Mouse (Mus musculus) left cerebral cortex, postnatal 14 days (tissue): ENCODE measurements around the gene Grm7. TPM values are rescaled to one million over a fixed set of nuclear protein-coding genes. Genes with fewer than 3 reads are reported as not detected.

Experiments used
- DNase-seq, 2 experiments: peaks; one replicate each; pipeline ENCODE4 v3.0.0; 2021 to 2022; ENCODE audit warnings: low spot score in 2 of 2, mixed read lengths in 1 of 2
- intact Hi-C: fragments of 180-260 bp; cut with DNase I; formaldehyde crosslinking; loops from one replicate; pipeline ENCODE4 v1.15.1; 2025
- total RNA-seq, 2 experiments: library from RNA; stranded (reverse); gene quantifications; 2 replicates each; pipeline ENCODE4 v1.2.3; 2021

The Grm7 gene
- total RNA-seq, 2 experiments from 2014 or later: 79.0 to 85.1 TPM

- intact Hi-C loops: no loop called here
- DNase-seq: no peak
These were observed 162.1 kb downstream of the Grm7 start for GRCm38 (mm10) chr6:110807481-110807880.

GRCm38 (mm10) chr6:110812214-110812613, 166.8 kb downstream of the Grm7 start:
- intact Hi-C loops: no loop called here
- no peak for DNase-seq

GRCm38 (mm10) chr6:110818236-110818635, 172.9 kb downstream of the Grm7 start:
- DNase-seq: peak; percentile 28 to 58

GRCm38 (mm10) chr6:110868311-110868710, 222.9 kb downstream of the Grm7 start:
- intact Hi-C loops: no loop called here
- no peak for DNase-seq

More at GRCm38 (mm10) chr6:110818236-110818635, 172.9 kb downstream of the Grm7 start:
- intact Hi-C loops: no loop called here

DNA sequence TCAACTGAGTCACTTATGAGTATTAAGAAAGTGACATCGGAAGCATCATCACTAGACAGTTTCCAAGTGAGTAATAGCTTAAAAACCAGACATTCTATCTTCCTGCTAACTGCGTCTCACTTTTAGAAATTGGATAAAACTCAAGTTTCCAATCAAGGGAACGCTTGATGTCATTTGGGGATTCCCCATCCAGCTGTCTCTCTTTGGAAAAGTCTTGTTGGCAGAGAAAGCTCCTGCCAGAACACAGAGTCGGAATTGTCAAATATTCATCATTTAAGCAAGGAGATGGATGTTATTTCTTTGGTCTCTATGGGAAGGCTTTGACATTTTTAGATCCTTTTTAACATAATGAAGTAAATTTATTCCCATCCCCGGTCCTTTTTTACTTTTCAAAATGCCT, 336.6 kb downstream of the Grm7 start:
- intact Hi-C loops: no loop called here
- peak; percentile 46 to 63 for DNase-seq

- intact Hi-C loops: no loop called here
- no peak for DNase-seq
These were observed 393.7 kb downstream of the Grm7 start for GRCm38 (mm10) chr6:111039099-111039498.

DNA sequence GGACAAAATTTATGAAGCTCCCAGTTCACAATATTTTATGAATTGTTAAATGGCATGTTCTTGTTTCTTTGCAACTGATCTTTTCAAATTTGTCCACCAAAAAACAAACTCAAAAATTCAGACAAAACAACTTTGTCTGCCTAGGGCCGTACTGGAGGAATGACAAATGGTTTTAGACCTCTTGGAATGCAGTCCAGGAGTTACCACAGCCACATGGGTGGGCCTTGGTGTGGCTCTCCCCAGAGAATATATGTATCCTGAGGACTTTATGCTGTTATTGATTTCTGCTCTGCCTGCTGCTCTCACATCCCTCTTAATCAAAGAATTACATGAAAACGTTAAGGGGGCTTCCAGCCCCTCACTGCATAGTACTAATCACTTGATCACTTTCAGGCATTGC, 400.5 kb downstream of the Grm7 start:
- no peak for DNase-seq
- intact Hi-C loops: no loop called here

DNA sequence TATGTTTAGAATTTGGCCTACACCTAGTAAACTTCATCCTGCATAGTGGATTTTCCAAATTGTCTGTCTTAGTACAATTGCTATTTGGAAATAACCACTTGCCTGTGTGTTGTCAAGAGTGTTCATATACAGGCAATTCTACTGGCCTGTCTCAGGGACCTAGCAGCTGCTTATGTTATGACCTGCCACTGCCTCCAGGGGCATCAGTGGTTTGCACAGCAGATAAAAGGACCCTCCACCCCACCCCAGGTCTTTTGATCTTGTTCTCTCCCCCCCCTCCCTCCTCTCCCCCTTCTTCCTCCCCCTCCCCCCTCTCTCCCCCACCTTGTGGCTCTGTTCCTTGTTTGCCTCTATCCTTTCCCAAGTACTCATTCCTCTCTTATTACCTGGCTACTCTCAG, 403.9 kb downstream of the Grm7 start:
- intact Hi-C loops: no loop called here

GRCm38 (mm10) chr6:111054001-111054975, 408.9 kb downstream of the Grm7 start:
- peak; percentile 53 to 58 for DNase-seq
- intact Hi-C loops: no loop called here

More for the DNA sequence above, 403.9 kb downstream of the Grm7 start:
- DNase-seq: no peak

DNA sequence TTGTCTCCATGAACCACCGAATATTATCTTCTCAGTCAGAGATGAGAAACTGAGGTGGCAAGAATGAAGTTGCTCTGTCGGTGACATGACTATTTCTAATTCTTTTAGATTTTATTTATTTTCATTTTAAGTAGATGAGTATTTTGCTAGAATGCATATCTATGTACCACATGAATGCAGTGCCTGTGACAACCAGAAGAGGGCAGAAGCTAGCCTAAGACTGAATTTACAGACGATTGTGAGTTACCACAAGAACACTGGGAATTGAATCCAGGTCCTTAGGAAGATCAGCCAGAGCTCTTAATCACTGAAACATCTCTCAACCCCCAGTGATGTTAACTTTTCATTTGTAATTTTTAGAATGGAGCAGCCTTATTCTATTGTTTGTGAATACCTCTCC, 412.4 kb downstream of the Grm7 start:
- intact Hi-C loops: no loop called here
- DNase-seq: no peak

- intact Hi-C loops: no loop called here
- DNase-seq: no peak
These were observed 414.6 kb downstream of the Grm7 start for GRCm38 (mm10) chr6:111060004-111060403.

GRCm38 (mm10) chr6:111084569-111084968, 439.2 kb downstream of the Grm7 start:
- DNase-seq: no peak
- intact Hi-C loops: no loop called here

GRCm38 (mm10) chr6:111094818-111095217, 449.4 kb downstream of the Grm7 start:
- intact Hi-C loops: no loop called here
- DNase-seq: no peak

- intact Hi-C loops: no loop called here
- DNase-seq: no peak
These were observed 460.1 kb downstream of the Grm7 start for GRCm38 (mm10) chr6:111105485-111105884.

- DNase-seq: no peak
- intact Hi-C loops: no loop called here
These were observed 515.7 kb downstream of the Grm7 start for GRCm38 (mm10) chr6:111161037-111161436.

- intact Hi-C loops: no loop called here
- DNase-seq: peak; percentile 15 to 51
These were observed 550.0 kb downstream of the Grm7 start for GRCm38 (mm10) chr6:111195333-111195732.

DNA sequence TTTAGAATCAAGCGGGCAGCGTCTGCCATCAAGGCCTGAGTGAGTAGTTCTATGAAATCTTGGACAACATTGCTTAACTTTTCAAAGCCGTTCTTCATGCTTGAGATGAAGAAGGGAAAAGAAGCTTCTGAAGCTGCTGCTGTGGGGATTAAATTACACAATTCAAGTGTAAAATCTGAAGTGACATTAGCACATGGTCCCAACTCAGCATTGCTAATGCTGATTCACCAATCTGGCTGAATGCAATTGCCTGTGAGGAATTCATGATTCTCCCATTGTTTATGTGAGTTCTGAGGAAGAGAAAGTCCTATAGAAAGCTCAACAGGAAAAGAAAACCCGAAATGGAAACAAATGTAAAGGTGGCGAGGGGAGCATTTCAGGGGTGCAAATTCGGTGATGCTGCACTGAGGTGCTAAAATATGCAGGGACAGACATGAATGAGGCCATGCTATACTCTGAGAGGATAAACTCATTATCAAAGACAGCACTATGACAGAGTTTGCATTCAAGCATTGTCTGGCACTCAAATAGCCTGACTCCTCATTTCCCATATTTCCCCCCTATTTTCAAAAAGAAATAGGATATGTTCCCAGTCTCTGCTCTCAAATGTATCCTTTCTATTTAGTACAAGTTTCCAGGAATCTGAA, 575.8 kb downstream of the Grm7 start:
- intact Hi-C loops: no loop called here
- DNase-seq: no peak

GRCm38 (mm10) chr6:111255215-111255614, 609.8 kb downstream of the Grm7 start:
- intact Hi-C loops: no loop called here
- DNase-seq: no peak

DNA sequence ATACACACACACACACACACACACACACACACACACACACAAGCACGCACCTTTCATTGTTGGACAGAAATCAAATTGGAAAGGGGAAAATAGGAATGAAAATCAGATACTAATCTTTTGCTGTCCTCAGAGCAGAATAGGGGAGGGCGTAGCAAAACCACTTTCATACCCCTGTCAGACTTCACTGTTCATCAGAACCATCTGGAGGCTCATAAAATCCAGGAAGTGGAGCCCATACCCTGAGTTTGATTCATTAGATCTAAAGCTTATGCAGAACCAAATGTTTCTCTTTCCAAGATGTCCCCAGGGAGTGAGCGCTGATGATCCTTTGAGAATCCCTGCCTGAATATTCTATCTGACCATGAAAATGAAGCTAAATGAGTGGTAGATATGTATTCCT, 611.6 kb downstream of the Grm7 start:
- intact Hi-C loops: no loop called here
- DNase-seq: no peak

GRCm38 (mm10) chr6:111258256-111258655, 612.9 kb downstream of the Grm7 start:
- intact Hi-C loops: no loop called here
- no peak for DNase-seq

- intact Hi-C loops: no loop called here
- no peak for DNase-seq
These were observed 615.8 kb downstream of the Grm7 start for GRCm38 (mm10) chr6:111261181-111261580.
